Mouse (Mus musculus) gastrocnemius, postnatal 4 days (tissue): ENCODE data around the gene Fli1. TPM values are rescaled to one million over a fixed set of nuclear protein-coding genes. Genes with fewer than 3 reads are reported as not detected.

Experiments used
- DNase-seq, 2 experiments: peaks; one replicate each; pipeline ENCODE4 v3.0.0; 2021 to 2022; ENCODE audit warnings: low spot score in 2 of 2, mixed read lengths in 2 of 2
- total RNA-seq, 2 experiments: library from RNA; stranded (reverse); gene quantifications; 2 replicates each; pipeline ENCODE4 v1.2.3; 2021

The Fli1 gene
- total RNA-seq, 2 experiments from 2014 or later, result 22.3 to 27.9 TPM

- no peak for DNase-seq
These were observed 15.3 kb downstream of the Fli1 start for GRCm38 (mm10) chr9:32527329-32527728.

GRCm38 (mm10) chr9:32525787-32526186 is 16.9 kb downstream of the Fli1 start:
- DNase-seq, result no peak

- DNase-seq, result no peak
These were observed 20.0 kb downstream of the Fli1 start for GRCm38 (mm10) chr9:32522536-32523245.

GRCm38 (mm10) chr9:32521331-32521730 is 21.3 kb downstream of the Fli1 start:
- no peak for DNase-seq

DNA sequence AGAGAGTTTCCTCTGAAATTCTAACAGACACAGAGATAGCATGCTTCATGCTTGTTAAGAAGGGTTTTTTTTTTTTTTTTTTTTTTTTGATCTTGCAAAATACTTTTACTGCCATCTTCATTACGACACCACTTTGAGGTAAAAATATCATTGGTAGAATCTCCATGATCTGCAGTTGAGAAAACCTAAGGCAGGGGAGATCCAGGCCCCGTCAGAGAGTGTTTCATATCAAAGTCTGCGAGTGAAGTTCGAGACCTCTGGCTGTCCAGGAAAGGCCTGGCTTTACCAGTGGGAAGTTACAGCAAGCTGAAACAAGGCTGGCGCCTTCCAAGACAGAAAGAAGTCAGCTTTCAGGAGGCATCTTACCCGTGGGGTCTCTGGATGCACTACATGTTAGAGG is 21.8 kb downstream of the Fli1 start:
- no peak for DNase-seq

DNA sequence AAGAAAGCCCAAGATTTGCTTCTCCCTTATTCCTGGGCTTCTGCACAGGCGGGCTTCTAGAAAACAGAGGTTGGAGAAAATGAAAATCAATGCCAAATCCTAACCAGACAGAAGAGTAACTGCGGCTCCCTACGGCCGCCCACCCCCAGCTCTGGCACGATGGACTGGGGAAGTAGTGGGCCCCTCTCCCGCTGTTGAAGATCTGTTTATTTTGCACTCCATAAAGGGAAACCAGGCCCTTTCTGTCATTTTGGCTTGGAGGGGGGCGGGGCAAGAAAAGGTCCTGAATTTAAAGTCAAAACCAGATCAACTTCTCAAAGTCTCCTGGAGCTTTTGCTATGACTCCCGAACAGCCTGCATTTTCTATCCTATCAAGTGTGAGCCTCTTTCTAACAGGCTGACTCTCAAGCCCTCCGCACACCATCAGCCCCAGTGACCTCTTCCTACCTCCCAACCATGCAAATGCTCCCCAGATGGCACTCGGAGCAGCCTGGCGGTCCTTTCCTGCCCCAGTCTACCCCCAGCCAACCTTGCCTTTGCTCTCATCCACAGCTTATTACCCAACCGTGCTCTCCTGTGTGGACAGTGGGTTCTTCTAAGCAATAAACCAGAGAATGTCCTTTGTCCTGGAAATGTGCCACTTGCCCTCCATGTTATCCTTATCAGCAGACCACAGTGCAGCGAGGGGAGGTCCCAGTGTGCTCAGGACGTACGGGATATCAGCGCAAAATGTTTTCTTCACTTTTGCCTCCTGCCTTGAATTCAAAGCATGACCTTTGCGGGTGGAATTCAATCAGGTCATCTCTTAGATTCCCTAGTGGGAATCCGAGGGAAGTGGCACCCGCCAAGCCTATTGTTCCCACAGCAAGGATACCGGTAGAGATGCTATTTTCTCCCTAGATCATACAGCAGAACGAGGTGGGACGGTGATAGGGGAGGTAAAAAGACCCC is 23.3 kb downstream of the Fli1 start:
- no peak for DNase-seq

- no peak for DNase-seq
These were observed 24.1 kb downstream of the Fli1 start for GRCm38 (mm10) chr9:32518351-32519075.

DNA sequence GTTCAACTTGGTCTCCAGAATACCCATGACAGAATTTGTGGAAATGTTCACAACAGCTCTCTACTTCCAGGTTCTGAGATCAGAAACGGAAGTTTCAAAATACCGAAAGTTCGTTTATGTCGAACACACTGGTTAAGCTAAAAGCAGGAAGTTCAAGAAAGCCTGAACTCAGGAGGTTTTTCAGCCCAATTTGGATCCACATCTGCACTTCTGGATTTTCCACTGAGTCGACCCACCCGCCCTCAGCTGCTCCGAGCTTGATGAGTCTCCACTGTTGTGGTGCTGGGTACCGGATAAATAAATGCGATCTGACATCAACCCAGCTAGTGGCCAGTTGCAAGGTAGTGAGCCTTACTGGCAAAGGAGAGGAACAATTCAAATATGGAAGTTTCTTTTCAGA is 26.0 kb downstream of the Fli1 start:
- no peak for DNase-seq

GRCm38 (mm10) chr9:32515894-32516686 is 26.6 kb downstream of the Fli1 start:
- DNase-seq, result no peak

GRCm38 (mm10) chr9:32514406-32515058 is 28.1 kb downstream of the Fli1 start:
- no peak for DNase-seq

GRCm38 (mm10) chr9:32513471-32513870 is 29.2 kb downstream of the Fli1 start:
- no peak for DNase-seq

DNA sequence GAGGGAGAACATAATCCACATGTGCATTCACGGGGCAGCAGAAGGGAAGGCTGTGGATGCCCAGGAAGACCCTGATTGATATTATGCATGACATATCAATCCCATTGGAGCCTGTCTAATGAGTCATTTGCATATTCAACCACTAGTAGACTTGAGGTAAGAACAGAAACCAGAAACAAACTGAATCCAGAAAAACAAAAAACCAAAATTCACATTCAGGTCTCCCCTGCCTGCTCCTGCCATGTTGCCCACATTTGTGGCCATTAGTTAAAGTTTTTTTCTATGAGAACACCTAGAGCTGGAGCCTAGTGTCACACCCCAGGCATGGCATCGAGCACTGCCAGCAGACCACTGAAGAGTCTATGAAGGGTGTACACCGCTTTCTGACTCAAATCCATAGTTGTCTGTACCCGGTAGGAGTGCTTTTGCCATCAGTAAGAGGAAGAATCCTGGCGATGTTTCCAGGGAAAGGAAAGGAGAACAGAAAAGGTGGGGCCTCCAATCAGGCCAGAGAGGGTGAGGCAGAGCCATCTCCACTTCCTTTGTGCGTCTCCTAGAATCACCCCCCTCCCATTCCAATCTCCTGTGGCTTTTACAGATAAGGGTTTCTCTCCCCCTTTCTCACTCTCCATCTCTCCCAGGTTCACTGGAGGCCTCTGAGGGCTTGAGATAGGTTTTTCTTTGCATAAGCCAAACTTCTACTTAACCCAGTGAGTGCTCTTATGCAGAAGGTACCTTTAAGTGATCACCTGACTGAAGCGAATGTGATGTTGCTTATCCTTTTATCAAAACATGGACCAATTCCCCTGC is 32.0 kb downstream of the Fli1 start:
- no peak for DNase-seq

DNA sequence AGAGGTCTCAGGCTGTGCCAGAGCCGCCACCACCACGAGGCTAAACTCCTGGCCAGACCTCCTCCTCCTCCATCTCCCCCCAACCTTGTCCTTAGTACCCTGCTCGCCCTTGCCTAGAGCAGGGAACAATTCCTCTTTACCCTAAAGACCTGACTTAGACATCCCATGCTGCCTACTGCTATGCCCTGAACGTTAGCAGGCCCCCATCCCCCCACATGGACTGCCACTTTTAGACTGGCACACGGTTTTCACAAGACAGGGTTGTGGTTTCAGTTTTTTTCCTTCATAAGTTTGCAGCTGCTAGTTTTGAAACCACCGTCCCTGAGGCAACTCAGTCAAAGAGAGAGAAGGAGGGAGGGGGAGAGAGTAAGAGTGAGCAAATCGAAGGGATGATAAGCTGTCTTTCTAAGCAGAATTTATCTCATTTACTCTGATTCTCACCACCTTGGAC is 32.9 kb downstream of the Fli1 start:
- no peak for DNase-seq

DNA sequence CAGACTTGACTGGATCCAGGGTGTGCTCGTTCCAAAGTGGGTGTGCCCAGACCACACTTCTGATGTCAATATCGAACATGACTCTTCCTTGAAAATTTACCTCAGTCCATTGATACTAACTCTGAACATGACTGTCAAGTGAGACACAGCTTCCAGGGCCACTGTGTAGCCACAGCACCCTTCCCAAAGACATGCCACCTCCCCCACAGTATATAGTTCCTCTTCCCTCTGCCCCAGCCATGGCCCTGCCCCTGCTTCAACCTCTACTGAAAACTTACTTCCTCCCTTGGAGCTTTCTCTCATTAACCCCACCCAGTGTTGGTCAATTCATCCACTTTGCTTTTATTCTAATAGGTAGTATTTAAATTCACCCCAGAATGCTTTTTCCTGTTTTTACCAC is 34.0 kb downstream of the Fli1 start:
- DNase-seq, result no peak

- DNase-seq, result no peak
These were observed 34.5 kb downstream of the Fli1 start for GRCm38 (mm10) chr9:32508118-32508517.

DNA sequence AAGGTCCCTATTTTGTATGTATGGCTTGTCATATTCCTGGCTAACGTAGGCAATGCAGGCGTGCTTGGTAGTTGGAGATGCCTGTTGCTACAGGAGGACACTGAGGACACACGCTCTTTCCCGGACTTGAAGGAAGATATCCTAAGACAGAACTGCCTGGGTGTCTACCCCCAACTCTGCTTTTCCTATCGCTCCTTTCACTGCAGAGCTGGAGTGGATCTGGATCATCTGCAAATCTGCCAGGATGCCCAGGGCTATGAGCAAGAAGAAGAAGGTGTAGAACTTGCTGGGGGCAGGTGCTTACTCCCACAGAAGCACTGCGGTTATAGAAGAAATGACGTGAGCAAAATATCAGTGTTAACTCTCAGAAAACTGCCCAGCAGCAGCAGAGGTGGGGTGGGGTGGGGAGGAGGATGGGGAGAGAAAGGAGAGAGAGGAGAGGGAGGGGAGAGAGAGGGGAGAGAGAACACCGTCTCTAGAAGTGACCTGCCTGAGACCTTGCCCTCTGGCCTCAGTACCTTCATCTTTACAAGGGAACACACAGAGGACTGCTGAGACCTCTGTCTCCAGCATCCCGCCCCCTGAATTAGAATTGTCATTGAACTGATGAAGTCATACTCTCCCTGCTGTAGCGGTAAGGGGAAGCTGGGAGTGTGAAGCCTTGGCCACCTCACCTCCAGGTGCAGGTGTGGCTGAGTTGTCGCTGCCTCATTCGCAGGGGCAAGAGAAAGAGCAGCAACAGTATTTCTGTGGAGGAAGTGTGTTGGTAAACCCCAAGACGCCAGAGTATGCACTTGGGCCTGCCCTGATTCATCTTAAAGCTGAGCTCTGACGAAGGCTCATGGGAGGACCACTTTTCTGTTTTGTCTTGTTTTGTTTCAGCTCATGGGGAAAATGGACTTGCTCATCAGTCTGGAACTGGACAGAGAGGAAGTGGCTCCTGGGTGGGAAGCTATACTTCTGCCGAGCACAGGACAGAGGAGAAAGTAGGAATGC is 35.5 kb downstream of the Fli1 start:
- DNase-seq, result no peak

DNA sequence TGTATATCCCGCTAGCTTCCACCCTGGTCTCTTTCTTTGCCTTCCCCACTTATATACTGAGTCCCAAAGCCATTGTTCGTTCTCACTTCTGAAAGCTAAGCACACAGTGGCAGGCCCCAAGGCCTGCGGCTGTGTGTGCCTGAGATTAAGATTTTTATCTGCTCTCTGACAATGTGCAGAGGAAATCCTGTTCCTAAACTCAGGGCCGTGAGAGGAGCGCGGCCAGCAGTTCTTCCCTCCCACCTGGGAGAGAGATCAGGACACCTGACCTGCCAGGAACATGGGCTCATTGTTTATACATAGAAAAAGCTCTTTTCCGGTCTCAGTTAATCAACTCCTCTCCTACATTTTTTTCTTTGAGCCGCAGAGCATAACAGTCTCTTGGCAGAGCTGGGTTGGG is 36.5 kb downstream of the Fli1 start:
- no peak for DNase-seq

DNA sequence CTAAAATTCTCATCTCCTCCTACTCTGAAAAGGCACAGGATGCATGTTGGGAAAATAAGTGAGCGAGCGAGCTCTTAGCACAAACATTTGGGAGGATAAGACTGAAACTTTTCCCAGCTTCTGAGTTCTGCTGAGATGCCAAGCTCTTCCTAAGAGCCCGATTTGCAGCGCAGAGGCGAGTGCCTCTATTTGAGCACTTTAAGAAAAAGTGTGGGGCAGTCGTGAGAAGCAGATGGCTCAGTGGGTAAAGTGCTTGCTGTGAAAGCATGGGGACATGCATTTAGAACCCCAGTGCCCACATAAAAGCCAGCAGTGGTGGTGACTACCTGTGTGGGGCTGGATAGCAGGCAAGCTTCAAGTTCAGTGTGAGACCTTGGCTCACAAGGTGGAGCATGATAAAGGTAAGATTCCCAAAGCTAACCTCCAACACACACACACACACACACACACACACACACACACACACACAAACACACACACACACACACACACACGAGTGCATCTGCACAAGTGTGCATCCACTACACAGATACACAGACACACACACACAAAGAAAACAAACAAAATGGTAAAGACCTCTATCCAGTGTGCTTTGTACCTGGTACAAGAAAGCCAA is 37.1 kb downstream of the Fli1 start:
- no peak for DNase-seq
